Mouse (Mus musculus): ENCODE data around the gene Bnip1. TPM values are rescaled to one million over a fixed set of nuclear protein-coding genes. Genes with fewer than 3 reads are reported as not detected.

Bnip1 gene
- polyA plus RNA-seq, 1 experiment: 24.5 TPM

DNA sequence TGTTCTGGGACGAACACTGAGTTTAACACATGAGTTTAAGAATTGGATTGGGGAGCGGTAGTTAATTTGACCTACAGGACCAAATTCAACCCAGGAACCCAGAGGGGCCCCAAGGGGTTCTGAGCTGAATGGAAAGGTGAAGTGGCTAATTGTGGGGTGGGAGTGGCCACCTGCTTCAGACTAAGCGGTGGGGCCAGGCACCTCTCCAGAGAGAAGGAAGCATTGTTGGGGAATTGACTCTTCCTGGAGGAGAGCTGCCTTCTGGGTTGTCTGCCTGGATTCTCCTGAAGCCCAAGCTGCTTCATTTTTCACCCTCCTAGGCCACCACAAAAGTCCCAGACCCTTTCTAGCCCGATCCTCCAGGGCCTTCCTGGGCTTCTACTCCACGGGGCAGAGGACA lies 61.1 kb downstream of the Bnip1 start:
- Histone ChIP-seq H3K4me3 (ENCODE audit: control insufficient read depth, insufficient read depth, low read length) (no peak overlapping the region), H3K27ac (ENCODE audit: control insufficient read depth, insufficient read depth, low read length) (no peak overlapping the region), H3K36me3 (ENCODE audit: control insufficient read depth, insufficient read depth, low read length) (no peaks in the 10 kb centered on the region), H3K27me3 (ENCODE audit: control insufficient read depth, insufficient read depth, low read length) (peaks cover 40% of the 10 kb centered on the region; the same call in 1 of the 2 replicates), H3K4me1 (replicated peaks; ENCODE audit: control insufficient read depth, insufficient read depth, low read length) (no peaks in the 10 kb centered on the region)
- 15% methylated on average over 5 of the region's 5 CpGs for WGBS
- no peak for DNase-seq
- TF ChIP-seq POLR2A (IDR thresholded peaks at IDR 0.05; ENCODE audit: control insufficient read depth, extremely low read depth, insufficient read depth, low read length, poor library complexity): no peak
- TF ChIP-seq CTCF (IDR thresholded peaks at IDR 0.05; ENCODE audit: borderline replicate concordance, control insufficient read depth, extremely low read depth, insufficient read depth, low read length, poor library complexity): no peak

Other genes starting within 250 kb of the Bnip1 start
- 80.2 and 86.3 TPM in 2 replicates for gene Ergic1, start 219.6 kb upstream of the Bnip1 start, polyA plus RNA-seq (2012; rRNA removed)
- 53.8 and 59.3 TPM in 2 replicates for gene Dusp1, start 218.9 kb upstream of the Bnip1 start, polyA plus RNA-seq (2012; rRNA removed)
- gene Atp6v0e, start 117.8 kb upstream of the Bnip1 start, polyA plus RNA-seq (2012; rRNA removed): 279 and 354 TPM in 2 replicates
- 6.7 and 8.0 TPM in 2 replicates for gene Crebrf, start 65.4 kb upstream of the Bnip1 start, polyA plus RNA-seq (2012; rRNA removed)
- gene Nkx2-5, start 63.9 kb downstream of the Bnip1 start, polyA plus RNA-seq (2012; rRNA removed): 0.51 and 11.4 TPM in 2 replicates
- gene Kifc5b, start 136.0 kb downstream of the Bnip1 start, polyA plus RNA-seq (2012; rRNA removed): 26.0 and 30.1 TPM in 2 replicates
- gene Phf1, start 152.0 kb downstream of the Bnip1 start, polyA plus RNA-seq (2012; rRNA removed): 125 and 132 TPM in 2 replicates
- gene Cuta, start 158.5 kb downstream of the Bnip1 start, polyA plus RNA-seq (2012; rRNA removed): 235 and 251 TPM in 2 replicates
- gene Syngap1, start 160.2 kb downstream of the Bnip1 start, polyA plus RNA-seq (2012; rRNA removed): 7.6 and 7.7 TPM in 2 replicates
- 54.6 and 60.7 TPM in 2 replicates for gene Zbtb9, start 192.1 kb downstream of the Bnip1 start, polyA plus RNA-seq (2012; rRNA removed)
- 118 and 131 TPM in 2 replicates for gene Bak1, start 247.9 kb downstream of the Bnip1 start, polyA plus RNA-seq (2012; rRNA removed)

Data from thymus, adult 2 months (tissue).